Mouse (Mus musculus) liver, embryonic 14.5 days (tissue): ENCODE results near the gene Add3. TPM values are rescaled to one million over a fixed set of nuclear protein-coding genes. Genes with fewer than 3 reads are reported as not detected.
A peak's percentile ranks its signal among the peaks of the same experiment; 100 is the strongest.

ENCODE experiments used
- ATAC-seq: fragments of 200-750 bp; cut with Nextera tagmentation; 2 replicates; pipeline ENCODE4 v1.8.0; 2017; ENCODE audit warnings: moderate number of reproducible peaks, mild to moderate bottlenecking, moderate library complexity; ENCODE audit not compliant: insufficient read depth
- DNase-seq, 3 experiments: peaks; one replicate each; pipeline ENCODE4 v3.0.0-alpha.2; 2012 to 2013; ENCODE audit warnings: low read depth in 3 of 3, low spot score in 3 of 3
- H3K27ac ChIP-seq: fragments of 300-500 bp; sonication (generic); 2 replicates; pipeline ENCODE4 v1.5.1; 2014; ENCODE audit warnings: moderate library complexity, mild to moderate bottlenecking, control low read depth, inconsistent platforms
- H3K27me3 ChIP-seq: fragments of 300-500 bp; sonication (generic); 2 replicates; pipeline ENCODE4 v1.6.1; 2014; ENCODE audit warnings: mild to moderate bottlenecking, low read length, moderate library complexity; ENCODE audit not compliant: control insufficient read depth, insufficient read depth
- H3K36me3 ChIP-seq: fragments of 300-500 bp; sonication (generic); replicated peaks from 2 replicates; pipeline ENCODE4 v1.6.1; 2014; ENCODE audit warnings: low read depth; ENCODE audit not compliant: control insufficient read depth, insufficient read depth
- H3K4me1 ChIP-seq, 2 experiments: fragments of 200-500 bp in 1 of 2; fragments of 300-500 bp in 1 of 2; sonication (generic) in 1 of 2; replicated peaks; 2 replicates each; pipeline ENCODE4 v1.6.1; 2012 to 2014; ENCODE audit warnings: antibody characterized with exemption in 1 of 2, inconsistent platforms in 1 of 2, low read length in 1 of 2; ENCODE audit not compliant: control insufficient read depth in 2 of 2, insufficient read depth in 2 of 2
- H3K4me2 ChIP-seq: fragments of 300-500 bp; sonication (generic); 2 replicates; pipeline ENCODE4 v1.6.1; 2014; ENCODE audit warnings: low read depth, mild to moderate bottlenecking, control low read depth, moderate library complexity
- H3K4me3 ChIP-seq, 2 experiments: fragments of 200-500 bp in 1 of 2; fragments of 300-500 bp in 1 of 2; sonication (generic) in 1 of 2; 2 replicates each; pipeline ENCODE4 v1.5.1; 2012 to 2014; ENCODE audit warnings: low read depth in 2 of 2, low read length in 2 of 2, mild to moderate bottlenecking in 2 of 2, control low read depth in 1 of 2, inconsistent platforms in 1 of 2, moderate library complexity in 1 of 2; ENCODE audit not compliant: insufficient read depth in 1 of 2
- H3K9ac ChIP-seq: fragments of 300-500 bp; sonication (generic); replicated peaks from 2 replicates; pipeline ENCODE4 v1.6.1; 2014; ENCODE audit warnings: mild to moderate bottlenecking, control low read depth, moderate library complexity
- H3K9me3 ChIP-seq: fragments of 300-500 bp; sonication (generic); 2 replicates; pipeline ENCODE4 v1.6.1; 2016; ENCODE audit warnings: low read length, mixed read lengths; ENCODE audit not compliant: control insufficient read depth
- CTCF ChIP-seq: IDR thresholded peaks from 2 replicates; pipeline ENCODE4 v1.5.1; 2016; ENCODE audit warnings: antibody characterized with exemption, low read depth, control low read depth
- EP300 ChIP-seq: IDR thresholded peaks from 2 replicates; pipeline ENCODE4 v1.6.1; 2016; ENCODE audit warnings: antibody characterized with exemption, low read depth
- WGBS: fragments of 180-500 bp; shearing (Covaris S2); extraction: QIAGEN DNeasy Blood & Tissue Kit; methylation state at CpG from one replicate; pipeline ENCODE4 v1.1.7; 2014; ENCODE audit not compliant: insufficient replicate concordance; 5-methylcytosine and 5-hydroxymethylcytosine counted together
- polyA plus RNA-seq, 2 experiments: library from polyadenylated mRNA; depleted of rRNA in 1 of 2; stranded (reverse) in 1 of 2; unstranded in 1 of 2; fragments of >200 nt; fragmentation: Nextera tagmentation in 1 of 2; extraction: Ambion mirVana in 1 of 2; gene quantifications; 2 replicates each; pipeline versions ENCODE4 v1.2.1 to v1.2.3; 2012 to 2014

Gene Add3
- polyA plus RNA-seq, 2 experiments, result 12.7 to 21.7 TPM

- no peak for ATAC-seq
- Histone ChIP-seq H3K27me3 (peaks cover 18% of the 10 kb centered on the region), H3K9ac (peak overlapping the region; percentile 69; the same call in 1 of the 2 replicates), H3K36me3 (no peaks in the 10 kb centered on the region), H3K27ac (peak overlapping the region; percentile 98), H3K4me1 (peaks cover 49% of the 10 kb centered on the region in 2 experiments), H3K4me2 (no peak overlapping the region; the same call in none of the 2 replicates), H3K9me3 (no peaks in the 10 kb centered on the region), H3K4me3 (no peak overlapping the region)
- TF ChIP-seq CTCF (no peak), EP300 (no peak)
- peak in 1 of 3 experiments; percentile 36 for DNase-seq
- 76% methylated on average over 10 of the region's 10 CpGs for WGBS
Observed at GRCm38 (mm10) chr19:53260261-53260660, 120.0 kb downstream of the Add3 start.

GRCm38 (mm10) chr19:53260828-53261227 is 120.6 kb downstream of the Add3 start:
- no peak overlapping the region; the same call in 1 of the 2 replicates for H3K27ac ChIP-seq
- H3K36me3 ChIP-seq, result no peaks in the 10 kb centered on the region
- H3K9me3 ChIP-seq, result no peaks in the 10 kb centered on the region
- no peak overlapping the region; the same call in 1 of the 2 replicates for H3K9ac ChIP-seq
- no peak for ATAC-seq
- 78% methylated on average over 4 of the region's 4 CpGs for WGBS
- TF ChIP-seq EP300 (no peak), CTCF (no peak)
- no peak overlapping the region for H3K4me3 ChIP-seq
- no peak for DNase-seq
- peaks cover 21% of the 10 kb centered on the region for H3K27me3 ChIP-seq
- H3K4me2 ChIP-seq, result no peak overlapping the region
- H3K4me1 ChIP-seq, result peaks cover 44% of the 10 kb centered on the region in 2 experiments

GRCm38 (mm10) chr19:53262061-53262460 is 121.8 kb downstream of the Add3 start:
- Histone ChIP-seq H3K27me3 (peaks cover 21% of the 10 kb centered on the region), H3K36me3 (no peaks in the 10 kb centered on the region), H3K27ac (no peak overlapping the region), H3K9ac (no peak overlapping the region), H3K4me3 (no peak overlapping the region), H3K4me1 (peaks cover 31 to 33% of the 10 kb centered on the region in 2 experiments), H3K4me2 (no peak overlapping the region), H3K9me3 (no peaks in the 10 kb centered on the region)
- 70% methylated on average over 7 of the region's 7 CpGs for WGBS
- ATAC-seq, result no peak
- no peak for DNase-seq
- TF ChIP-seq EP300 (no peak), CTCF (no peak)

GRCm38 (mm10) chr19:53263859-53264733 is 123.9 kb downstream of the Add3 start:
- peaks cover 21% of the 10 kb centered on the region for H3K27me3 ChIP-seq
- H3K9me3 ChIP-seq, result no peaks in the 10 kb centered on the region
- H3K4me1 ChIP-seq, result peaks cover 11 to 13% of the 10 kb centered on the region in 2 experiments
- TF ChIP-seq EP300, result no peak
- TF ChIP-seq CTCF, result no peak
- no peak overlapping the region for H3K4me2 ChIP-seq
- ATAC-seq (no peak), DNase-seq (no peak)
- no peak overlapping the region for H3K4me3 ChIP-seq
- no peak overlapping the region for H3K27ac ChIP-seq
- no peaks in the 10 kb centered on the region for H3K36me3 ChIP-seq
- WGBS, result 20% methylated on average over 23 of the region's 23 CpGs
- no peak overlapping the region for H3K9ac ChIP-seq
